Mouse (Mus musculus) ES-E14 (cell line): ENCODE results near the gene Zfp865. TPM values are rescaled to one million over a fixed set of nuclear protein-coding genes. Genes with fewer than 3 reads are reported as not detected.

Experiments
- DNase-seq: peaks from one replicate; pipeline ENCODE4 v3.0.0-alpha.2; 2013; ENCODE audit warnings: low read depth, low spot score
- H3K27ac ChIP-seq: 2 replicates; pipeline ENCODE4 v1.5.1; 2012; ENCODE audit warnings: low read depth, mild to moderate bottlenecking, low read length, moderate library complexity, mixed read lengths; ENCODE audit not compliant: poor library complexity, insufficient read depth, severe bottlenecking
- H3K36me3 ChIP-seq: 2 replicates; pipeline ENCODE4 v1.6.1; 2012; ENCODE audit warnings: mild to moderate bottlenecking, low read length, moderate library complexity, mixed read lengths; ENCODE audit not compliant: control insufficient read depth, poor library complexity, insufficient read depth, severe bottlenecking
- H3K4me1 ChIP-seq, 2 experiments: fragments of 150-350 bp in 1 of 2; sonication (generic) in 1 of 2; 2 replicates each; pipeline ENCODE4 v1.6.1; 2012; ENCODE audit warnings: low read length in 2 of 2, mild to moderate bottlenecking in 1 of 2, mixed read lengths in 1 of 2; ENCODE audit not compliant: control insufficient read depth in 2 of 2, insufficient read depth in 2 of 2, poor library complexity in 1 of 2
- H3K4me3 ChIP-seq, 2 experiments: fragments of 150-350 bp in 1 of 2; sonication (generic) in 1 of 2; 2 replicates each; pipeline ENCODE4 v1.5.1; 2012; ENCODE audit warnings: low read length in 2 of 2, low read depth in 1 of 2, mild to moderate bottlenecking in 1 of 2, mixed read lengths in 1 of 2; ENCODE audit not compliant: insufficient read depth in 1 of 2, poor library complexity in 1 of 2, severe bottlenecking in 1 of 2
- H3K9ac ChIP-seq: 2 replicates; pipeline ENCODE4 v1.6.1; 2012; ENCODE audit warnings: low read depth, mild to moderate bottlenecking, low read length, mixed read lengths; ENCODE audit not compliant: poor library complexity, insufficient read depth, severe bottlenecking
- H3K9me3 ChIP-seq: fragments of 150-350 bp; sonication (generic); 2 replicates; pipeline ENCODE4 v1.6.1; 2012; ENCODE audit warnings: low read depth, mild to moderate bottlenecking, low read length; ENCODE audit not compliant: control insufficient read depth, insufficient read depth
- CHD2 ChIP-seq: IDR thresholded peaks from 2 replicates; pipeline ENCODE4 v1.6.1; 2014; ENCODE audit warnings: mild to moderate bottlenecking, low read depth, low read length, inconsistent platforms
- HCFC1 ChIP-seq: IDR thresholded peaks from 2 replicates; pipeline ENCODE4 v1.6.1; 2012; ENCODE audit warnings: low read length, inconsistent platforms, borderline replicate concordance; ENCODE audit not compliant: insufficient read depth
- MAFK ChIP-seq: IDR thresholded peaks from 2 replicates; pipeline ENCODE4 v1.6.1; 2014; ENCODE audit warnings: mild to moderate bottlenecking, low read depth, low read length, inconsistent platforms; ENCODE audit not compliant: insufficient read depth
- ZC3H11A ChIP-seq: IDR thresholded peaks from 2 replicates; pipeline ENCODE4 v1.6.1; 2012; ENCODE audit warnings: low read depth, mild to moderate bottlenecking, inconsistent platforms, low read length, borderline replicate concordance
- ZNF384 ChIP-seq: IDR thresholded peaks from 2 replicates; pipeline ENCODE4 v1.6.1; 2012; ENCODE audit warnings: low read depth, low read length, inconsistent platforms
- in situ Hi-C, 2 experiments: fragments of 600-800 bp; cut with MboI; formaldehyde crosslinking; loops; one replicate each; pipeline ENCODE4 v1.15.1; 2025; ENCODE audit warnings: low sequenced_read_pairs in 2 of 2, inconsistent platforms in 1 of 2; ENCODE audit not compliant: unreplicated experiment in 2 of 2
- total RNA-seq: library from RNA; depleted of rRNA; stranded (reverse); fragments of 300-350 nt; gene quantifications from 2 replicates; pipeline ENCODE4 v1.2.3, GENCODE M21; 2012

Zfp865 gene
- total RNA-seq, 1 experiment, result 12.9 TPM

DNA sequence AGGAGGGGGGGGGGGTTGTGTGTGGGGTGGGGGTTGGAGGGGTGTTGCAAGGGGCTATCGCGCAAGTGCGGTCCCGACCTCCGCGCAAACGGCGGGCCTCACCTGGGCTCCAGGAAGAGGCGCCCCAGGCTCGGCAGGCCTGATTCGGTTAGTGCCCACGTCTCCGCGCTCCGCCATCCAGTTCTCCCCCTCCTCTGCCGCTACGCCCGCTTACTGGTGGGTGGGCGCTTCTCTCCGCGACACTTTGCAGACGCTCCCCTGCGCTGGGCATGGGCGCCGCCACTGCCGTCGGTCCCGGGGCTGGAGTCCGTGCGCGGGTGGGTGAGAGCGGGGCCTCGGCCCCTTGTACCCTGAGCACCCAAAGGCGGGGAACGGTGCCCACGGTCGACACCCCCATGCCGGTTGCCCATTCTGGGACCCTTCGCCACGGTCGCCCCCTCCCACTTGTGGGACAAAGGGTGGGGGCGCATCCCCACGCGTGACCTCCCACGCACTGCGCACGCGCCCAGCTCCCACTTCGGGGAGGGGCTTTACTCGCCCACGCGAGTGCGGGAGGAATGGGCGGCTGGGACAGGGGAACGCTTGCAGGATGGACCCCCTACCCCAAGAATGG lies 36.6 kb downstream of the Zfp865 start:
- DNase-seq, result no peak
- Histone ChIP-seq H3K4me3 (peak overlapping the region; percentile 51 to 75), H3K9ac (peak overlapping the region; percentile 82), H3K27ac (no peak overlapping the region), H3K36me3 (peaks cover 2% of the 10 kb centered on the region; the same call in 1 of the 2 replicates), H3K4me1 (peaks cover 0 to 11% of the 10 kb centered on the region in 2 experiments; a peak in 1 of 4 replicates), H3K9me3 (no peaks in the 10 kb centered on the region)
- TF ChIP-seq ZNF384 (no peak), ZC3H11A (no peak), MAFK (no peak), CHD2 (no peak), HCFC1 (no peak)
- in situ Hi-C loops, result no loop called here

- TF ChIP-seq ZC3H11A, result no peak
- peak overlapping the region; percentile 51 to 75 for H3K4me3 ChIP-seq
- in situ Hi-C loops, result no loop called here
- 0 out of 2 replicates have a peak overlapping the region, but pooled peaks have one; percentile 82 for H3K9ac ChIP-seq
- DNase-seq, result no peak
- H3K4me1 ChIP-seq, result peaks cover 0 to 11% of the 10 kb centered on the region in 2 experiments; a peak in 1 of 4 replicates
- no peaks in the 10 kb centered on the region for H3K9me3 ChIP-seq
- H3K27ac ChIP-seq, result no peak overlapping the region
- peaks cover 2% of the 10 kb centered on the region; the same call in 1 of the 2 replicates for H3K36me3 ChIP-seq
These were observed 37.2 kb downstream of the Zfp865 start for GRCm38 (mm10) chr7:5057381-5057780.

GRCm38 (mm10) chr7:5057804-5058203 lies 37.6 kb downstream of the Zfp865 start:
- in situ Hi-C loops, result no loop called here
- TF ChIP-seq MAFK (no peak), CHD2 (no peak), ZC3H11A (no peak), ZNF384 (no peak), HCFC1 (no peak)
- H3K9ac ChIP-seq, result no peak overlapping the region

GRCm38 (mm10) chr7:5058631-5059030 lies 38.5 kb downstream of the Zfp865 start:
- no peak overlapping the region for H3K4me3 ChIP-seq
- peaks cover 0 to 11% of the 10 kb centered on the region in 2 experiments; a peak in 2 of 4 replicates for H3K4me1 ChIP-seq
- in situ Hi-C loops, result no loop called here
- peaks cover 2% of the 10 kb centered on the region; the same call in 1 of the 2 replicates for H3K36me3 ChIP-seq
- no peaks in the 10 kb centered on the region for H3K9me3 ChIP-seq
- no peak for TF ChIP-seq CHD2
- no peak overlapping the region for H3K27ac ChIP-seq
- DNase-seq, result no peak
- no peak overlapping the region for H3K9ac ChIP-seq

More at GRCm38 (mm10) chr7:5057804-5058203, 37.6 kb downstream of the Zfp865 start:
- Histone ChIP-seq H3K9me3 (no peaks in the 10 kb centered on the region), H3K4me1 (peaks cover 0 to 11% of the 10 kb centered on the region in 2 experiments; a peak in 1 of 4 replicates), H3K4me3 (no peak overlapping the region), H3K27ac (no peak overlapping the region), H3K36me3 (peaks cover 2% of the 10 kb centered on the region; the same call in 1 of the 2 replicates)
- DNase-seq, result no peak

DNA sequence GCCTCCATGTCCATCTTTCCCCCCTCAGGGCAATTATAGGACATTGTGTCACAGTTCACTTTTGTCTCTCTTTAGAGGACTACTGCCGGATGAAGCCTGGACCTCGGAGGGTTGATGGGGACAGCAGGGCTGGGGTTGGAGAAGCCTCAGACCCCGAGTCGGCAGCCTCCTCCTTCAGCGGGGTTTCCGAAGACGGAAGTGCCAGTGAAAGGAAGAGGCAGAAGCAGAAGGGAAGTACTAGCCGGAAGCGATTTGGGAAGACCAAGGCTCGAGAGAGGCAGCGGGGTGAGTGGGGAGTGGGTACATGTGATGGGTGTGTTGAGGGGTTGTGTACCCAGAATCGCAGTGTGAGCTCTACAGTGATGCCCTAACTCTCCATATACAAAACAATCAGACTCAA lies 39.2 kb downstream of the Zfp865 start:
- in situ Hi-C loops, result no loop called here
- peaks cover 2% of the 10 kb centered on the region; the same call in 1 of the 2 replicates for H3K36me3 ChIP-seq
- H3K27ac ChIP-seq, result no peak overlapping the region
- no peaks in the 10 kb centered on the region for H3K9me3 ChIP-seq
- DNase-seq, result no peak
- no peak overlapping the region for H3K4me3 ChIP-seq
- no peak for TF ChIP-seq CHD2
- TF ChIP-seq MAFK, result no peak
- no peak for TF ChIP-seq ZNF384
- no peak for TF ChIP-seq ZC3H11A
- TF ChIP-seq HCFC1, result no peak
- H3K9ac ChIP-seq, result no peak overlapping the region; the same call in 1 of the 2 replicates
- peaks cover 0 to 10% of the 10 kb centered on the region in 2 experiments; a peak in 2 of 4 replicates for H3K4me1 ChIP-seq
